Mouse (Mus musculus): ENCODE measurements at regions not wholly inside any gene's neighbourhood (a gene's known extent, or its start where the extent isn't known, plus 50 kb on each side); places are given as distances from the start of the nearest gene placed in this dataset.

DNA sequence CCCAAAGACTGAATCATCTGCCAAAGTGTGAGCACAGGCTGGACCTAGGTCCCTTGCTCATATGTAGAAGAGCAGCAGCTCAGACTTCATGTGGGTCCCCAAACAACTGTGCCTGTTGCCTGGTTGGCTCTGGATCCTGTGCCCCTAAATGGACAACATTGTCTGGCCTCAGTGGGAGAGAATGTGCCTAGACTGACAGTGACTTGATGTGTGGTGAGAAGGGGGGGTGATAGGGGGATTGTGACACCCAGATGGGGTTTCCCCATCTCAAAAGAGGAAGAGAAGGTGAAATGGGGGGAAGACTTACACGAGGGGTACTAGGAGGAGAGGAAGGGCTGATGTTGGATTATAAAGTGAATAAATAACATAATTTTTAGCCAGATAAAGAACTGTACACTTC, 640.2 kb upstream of the B3galt2 start:
- Histone ChIP-seq H3K36me3 (no peaks in the 10 kb centered on the region), H3K9ac (no peak overlapping the region), H3K27me3 (no peaks in the 10 kb centered on the region), H3K4me1 (no peaks in the 10 kb centered on the region), H3K4me2 (no peak overlapping the region), H3K4me3 (replicated peaks) (no peak overlapping the region), H3K27ac (no peak overlapping the region), H3K9me3 (replicated peaks) (no peaks in the 10 kb centered on the region)
- ATAC-seq (replicated peaks; ENCODE audit: low FRiP score) = no peak; the same call in 1 of the 2 replicates
- WGBS = 63% methylated on average over 1 of the region's 1 CpGs

DNA sequence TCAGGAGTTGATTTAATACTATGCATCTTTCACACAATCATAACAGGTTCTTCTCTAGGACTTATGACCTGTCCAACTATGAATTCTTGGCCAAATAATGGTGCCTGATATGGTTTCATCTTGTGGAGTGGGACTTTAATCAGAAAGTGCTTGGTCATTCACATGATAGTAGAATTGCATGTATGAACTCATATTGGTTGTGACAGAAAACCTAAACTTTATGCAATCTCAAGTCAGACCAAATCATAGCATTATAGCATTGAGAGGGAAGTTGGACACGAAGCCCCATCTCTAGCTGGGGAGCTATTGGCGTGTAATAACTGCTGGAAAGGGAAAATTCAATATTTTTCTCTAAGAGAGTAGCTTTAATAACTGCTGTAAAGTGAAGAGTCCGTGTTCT, 639.4 kb upstream of the B3galt2 start:
- Histone ChIP-seq H3K9me3 (replicated peaks) (no peaks in the 10 kb centered on the region), H3K9ac (no peak overlapping the region), H3K36me3 (no peaks in the 10 kb centered on the region), H3K4me1 (no peaks in the 10 kb centered on the region), H3K4me2 (no peak overlapping the region), H3K27me3 (no peaks in the 10 kb centered on the region), H3K27ac (no peak overlapping the region), H3K4me3 (replicated peaks) (no peak overlapping the region)
- WGBS = 83% methylated on average over 3 of the region's 3 CpGs
- no peak for ATAC-seq (replicated peaks; ENCODE audit: low FRiP score)

- Histone ChIP-seq H3K9me3 (replicated peaks) (no peaks in the 10 kb centered on the region), H3K36me3 (no peaks in the 10 kb centered on the region), H3K27ac (no peak overlapping the region), H3K4me3 (replicated peaks) (no peak overlapping the region), H3K27me3 (no peaks in the 10 kb centered on the region), H3K4me1 (no peaks in the 10 kb centered on the region), H3K4me2 (no peak overlapping the region), H3K9ac (no peak overlapping the region)
- no peak for ATAC-seq (replicated peaks; ENCODE audit: low FRiP score)
- 84% methylated on average over 3 of the region's 3 CpGs for WGBS
Measured at GRCm38 (mm10) chr1:143006045-143006444, 634.4 kb upstream of the B3galt2 start.

DNA sequence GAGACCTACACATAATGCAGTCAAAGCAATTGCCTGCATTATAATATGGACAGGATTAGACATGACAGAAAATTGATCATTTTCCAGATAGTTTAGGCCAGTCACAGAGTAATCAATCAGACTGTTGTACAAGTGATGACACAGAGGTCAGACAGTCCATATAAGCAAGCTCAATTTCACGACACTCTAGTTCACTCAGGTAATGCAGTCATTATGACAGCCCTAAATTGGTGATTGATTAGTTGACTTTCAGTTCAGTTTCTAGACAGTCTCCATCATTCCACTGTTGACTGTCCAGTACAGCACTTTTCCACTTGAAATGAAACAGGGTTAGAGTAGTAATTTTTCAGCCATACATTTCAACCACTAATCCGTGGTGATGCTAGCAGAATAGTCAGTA, 620.5 kb upstream of the B3galt2 start:
- Histone ChIP-seq H3K4me3 (replicated peaks) (no peak overlapping the region), H3K9me3 (replicated peaks) (no peaks in the 10 kb centered on the region), H3K27me3 (no peaks in the 10 kb centered on the region), H3K27ac (no peak overlapping the region), H3K9ac (no peak overlapping the region), H3K4me2 (no peak overlapping the region), H3K4me1 (no peaks in the 10 kb centered on the region), H3K36me3 (no peaks in the 10 kb centered on the region)
- 74% methylated on average over 2 of the region's 2 CpGs for WGBS
- ATAC-seq (replicated peaks; ENCODE audit: low FRiP score) = no peak

DNA sequence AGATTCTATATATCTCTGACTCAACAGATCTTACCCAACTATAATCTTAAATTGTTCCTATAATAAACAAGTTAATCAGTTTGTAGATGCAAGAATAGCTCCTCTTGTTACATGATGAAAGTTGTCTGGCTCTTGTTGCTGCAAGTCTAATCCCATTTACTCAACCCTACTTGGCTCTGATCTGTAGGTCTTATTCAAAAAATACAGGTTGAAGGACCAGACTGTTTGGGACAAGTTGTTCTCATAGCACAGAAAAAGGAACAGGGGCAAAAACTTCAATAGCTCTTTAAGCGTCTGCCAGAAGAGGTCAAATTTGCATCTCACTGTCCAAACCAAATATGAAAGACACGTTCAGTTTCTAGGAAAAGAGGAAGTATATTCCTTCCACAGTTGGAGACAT, 587.3 kb upstream of the B3galt2 start:
- Histone ChIP-seq H3K27me3 (no peaks in the 10 kb centered on the region), H3K36me3 (no peaks in the 10 kb centered on the region), H3K9ac (no peak overlapping the region), H3K4me1 (no peaks in the 10 kb centered on the region), H3K4me2 (no peak overlapping the region), H3K9me3 (replicated peaks) (no peaks in the 10 kb centered on the region), H3K27ac (no peak overlapping the region), H3K4me3 (replicated peaks) (no peak overlapping the region)
- ATAC-seq (replicated peaks; ENCODE audit: low FRiP score) = no peak
- WGBS = 81% methylated on average over 2 of the region's 2 CpGs

DNA sequence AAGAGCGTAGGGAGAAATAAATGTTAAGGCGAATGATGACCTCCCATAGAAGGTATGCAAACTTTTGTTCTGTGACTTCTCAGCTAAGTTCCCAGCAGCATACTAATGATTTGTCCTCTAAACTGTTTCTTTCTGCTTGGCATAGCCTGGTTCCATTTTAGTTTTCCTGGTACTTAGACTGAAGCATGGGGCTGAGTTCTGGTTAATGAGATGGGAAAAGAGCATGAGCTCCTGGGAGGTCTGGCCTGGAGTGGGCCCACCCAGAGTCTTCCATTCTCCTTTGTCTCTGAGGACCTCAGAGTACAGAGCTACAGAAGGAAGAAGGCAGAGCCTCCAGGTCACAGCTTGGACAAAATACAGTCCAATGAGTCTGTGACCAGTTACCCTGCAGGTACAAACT, 586.9 kb upstream of the B3galt2 start:
- no peak overlapping the region for H3K27ac ChIP-seq
- 97% methylated on average over 2 of the region's 2 CpGs for WGBS

DNA sequence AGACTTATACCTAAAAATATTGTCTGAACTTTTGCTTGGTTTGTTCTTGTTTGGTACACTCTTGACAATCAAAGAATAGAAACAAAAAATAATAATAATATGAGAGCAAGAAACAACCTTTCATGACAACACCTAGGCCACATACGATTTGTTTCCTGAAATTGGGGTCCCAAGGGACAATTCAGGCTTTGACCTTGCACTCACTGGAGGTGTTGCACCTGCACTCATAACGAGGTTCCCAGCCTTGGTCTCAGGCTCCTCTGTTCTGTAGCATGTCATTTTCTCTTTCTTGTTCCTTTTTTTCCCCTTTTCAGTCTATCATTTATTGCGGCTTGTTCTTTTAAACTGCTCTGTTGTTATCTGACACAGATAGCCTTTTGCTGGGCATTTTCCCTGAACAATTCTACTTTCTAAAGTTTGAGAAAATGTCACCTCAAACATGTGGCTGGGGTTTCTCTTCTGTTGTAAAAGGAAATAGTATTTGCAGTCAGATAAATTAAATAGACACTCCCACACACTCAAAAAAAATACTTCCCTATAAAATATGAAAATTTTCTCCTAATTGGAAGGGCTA, 585.9 kb upstream of the B3galt2 start:
- Histone ChIP-seq H3K27me3 (no peaks in the 10 kb centered on the region), H3K27ac (no peak overlapping the region), H3K4me1 (no peaks in the 10 kb centered on the region), H3K4me3 (replicated peaks) (no peak overlapping the region), H3K36me3 (no peaks in the 10 kb centered on the region), H3K9me3 (replicated peaks) (no peaks in the 10 kb centered on the region), H3K9ac (no peak overlapping the region), H3K4me2 (no peak overlapping the region)
- no peak for ATAC-seq (replicated peaks; ENCODE audit: low FRiP score)
- 64% methylated on average over 3 of the region's 3 CpGs for WGBS

More for the DNA sequence above, 586.9 kb upstream of the B3galt2 start:
- Histone ChIP-seq H3K4me3 (replicated peaks) (no peak overlapping the region), H3K9ac (no peak overlapping the region), H3K36me3 (no peaks in the 10 kb centered on the region), H3K9me3 (replicated peaks) (no peaks in the 10 kb centered on the region), H3K4me2 (no peak overlapping the region), H3K27me3 (no peaks in the 10 kb centered on the region), H3K4me1 (no peaks in the 10 kb centered on the region)
- no peak for ATAC-seq (replicated peaks; ENCODE audit: low FRiP score)

DNA sequence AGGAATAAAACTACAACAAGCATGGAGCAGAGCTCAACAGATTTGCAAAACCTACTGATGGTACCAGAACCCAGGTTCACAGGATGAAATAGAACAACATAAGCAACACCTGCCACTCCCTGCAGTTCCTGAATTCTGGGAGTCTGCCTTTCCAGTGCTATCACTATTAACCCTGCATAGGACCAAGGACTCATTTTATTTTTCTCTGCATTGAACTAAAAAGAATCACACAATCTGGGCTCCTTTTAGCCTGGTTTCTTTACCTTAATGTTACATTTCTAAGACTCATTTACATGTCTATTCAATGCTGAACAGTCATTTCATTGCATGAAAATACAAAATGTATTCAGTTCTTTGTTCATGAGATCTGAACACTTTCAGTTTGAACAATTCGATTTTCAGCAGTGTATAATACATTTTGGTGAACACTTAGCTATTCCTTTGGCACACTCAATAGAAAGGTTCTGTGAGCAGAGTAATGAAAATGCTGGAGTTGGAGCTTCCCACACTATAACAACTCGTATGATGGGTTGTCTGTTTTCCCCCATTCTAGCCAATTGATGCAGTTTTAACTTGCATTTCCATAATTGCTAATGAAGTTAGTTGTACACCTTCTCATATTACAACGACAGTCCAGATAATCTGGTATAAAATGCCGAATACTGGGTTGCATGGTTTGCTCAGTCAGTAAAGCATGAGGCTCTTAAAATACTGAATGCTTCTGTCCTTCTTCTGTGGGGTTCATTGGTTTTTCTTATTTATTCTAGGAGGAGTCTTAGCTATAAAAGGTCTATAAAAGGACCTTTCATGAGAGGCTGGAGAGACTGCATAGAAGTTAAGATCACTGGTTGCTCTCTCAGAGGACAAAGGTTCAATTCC, 579.5 kb upstream of the B3galt2 start:
- Histone ChIP-seq H3K4me3 (replicated peaks) (no peak overlapping the region), H3K27ac (no peak overlapping the region), H3K36me3 (no peaks in the 10 kb centered on the region), H3K4me1 (no peaks in the 10 kb centered on the region), H3K9me3 (replicated peaks) (no peaks in the 10 kb centered on the region), H3K4me2 (no peak overlapping the region), H3K27me3 (no peaks in the 10 kb centered on the region), H3K9ac (no peak overlapping the region)
- 77% methylated on average over 4 of the region's 4 CpGs for WGBS
- ATAC-seq (replicated peaks; ENCODE audit: low FRiP score) = no peak

GRCm38 (mm10) chr1:143065493-143065892, 575.0 kb upstream of the B3galt2 start:
- H3K4me1 ChIP-seq = no peaks in the 10 kb centered on the region
- ATAC-seq (replicated peaks; ENCODE audit: low FRiP score) = no peak
- H3K4me2 ChIP-seq = no peak overlapping the region
- no peak overlapping the region for H3K27ac ChIP-seq
- H3K4me3 ChIP-seq (replicated peaks) = no peak overlapping the region
- H3K27me3 ChIP-seq = no peaks in the 10 kb centered on the region
- no peaks in the 10 kb centered on the region for H3K36me3 ChIP-seq
- no peak overlapping the region for H3K9ac ChIP-seq
- H3K9me3 ChIP-seq (replicated peaks) = no peaks in the 10 kb centered on the region

DNA sequence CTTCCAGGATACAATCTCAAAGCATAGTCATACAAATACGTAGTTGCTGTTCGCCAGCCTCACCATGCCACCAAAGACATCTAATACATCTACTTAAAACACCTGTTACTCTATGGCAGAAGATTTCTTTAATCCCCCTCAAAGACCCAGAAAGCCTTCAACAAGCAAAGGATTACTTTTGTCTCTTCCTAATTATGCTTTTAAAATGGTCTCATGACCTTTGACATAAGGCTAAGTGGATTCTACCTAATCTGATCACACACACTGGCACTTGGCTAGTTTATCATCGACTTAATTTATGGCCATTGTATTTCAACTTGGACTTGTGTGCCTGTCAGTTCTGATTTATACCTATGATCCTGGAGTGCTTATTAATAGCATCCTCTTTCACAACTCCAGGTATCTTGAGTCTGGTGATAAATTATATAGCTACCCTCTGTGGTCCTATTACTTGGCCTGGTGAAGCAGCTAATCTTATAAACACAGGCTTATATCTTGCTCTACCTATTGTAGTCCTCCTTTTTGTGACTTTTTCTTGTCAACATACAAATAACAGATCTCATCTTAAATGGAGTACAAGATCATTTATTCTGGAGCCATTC, 568.6 kb upstream of the B3galt2 start:
- Histone ChIP-seq H3K36me3 (no peaks in the 10 kb centered on the region), H3K4me1 (no peaks in the 10 kb centered on the region), H3K9ac (no peak overlapping the region), H3K27me3 (no peaks in the 10 kb centered on the region), H3K9me3 (replicated peaks) (no peaks in the 10 kb centered on the region), H3K4me3 (replicated peaks) (no peak overlapping the region), H3K4me2 (no peak overlapping the region), H3K27ac (no peak overlapping the region)
- 77% methylated on average over 3 of the region's 3 CpGs for WGBS
- no peak for ATAC-seq (replicated peaks; ENCODE audit: low FRiP score)

DNA sequence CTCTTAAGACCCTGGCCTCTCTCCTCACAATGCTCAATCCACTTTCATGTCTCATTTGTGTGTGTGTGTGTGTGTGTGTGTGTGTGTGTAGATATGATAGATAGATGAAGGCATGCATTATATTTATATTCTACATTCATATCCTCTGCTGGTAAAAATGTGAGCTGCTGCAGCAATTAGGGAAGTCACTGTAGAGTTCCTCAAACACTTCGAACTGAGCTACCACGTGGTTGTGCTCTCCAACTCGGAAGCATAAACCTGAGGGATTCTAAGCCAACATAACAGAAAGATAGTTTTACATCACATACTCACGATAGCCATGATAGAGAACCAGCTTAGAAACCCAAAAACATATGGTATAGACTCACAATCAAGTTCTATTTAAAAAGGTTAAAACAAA, 565.5 kb upstream of the B3galt2 start:
- H3K4me2 ChIP-seq = no peak overlapping the region
- H3K4me1 ChIP-seq = no peaks in the 10 kb centered on the region
- no peak for ATAC-seq (replicated peaks; ENCODE audit: low FRiP score)
- H3K27ac ChIP-seq = no peak overlapping the region
- no peaks in the 10 kb centered on the region for H3K36me3 ChIP-seq
- no peak overlapping the region for H3K9ac ChIP-seq
- 85% methylated on average over 4 of the region's 4 CpGs for WGBS
- no peaks in the 10 kb centered on the region for H3K9me3 ChIP-seq (replicated peaks)
- H3K27me3 ChIP-seq = no peaks in the 10 kb centered on the region
- no peak overlapping the region for H3K4me3 ChIP-seq (replicated peaks)

- 87% methylated on average over 2 of the region's 2 CpGs for WGBS
- Histone ChIP-seq H3K9me3 (replicated peaks) (no peaks in the 10 kb centered on the region), H3K4me3 (replicated peaks) (no peak overlapping the region), H3K27ac (no peak overlapping the region), H3K9ac (no peak overlapping the region), H3K36me3 (no peaks in the 10 kb centered on the region), H3K4me2 (no peak overlapping the region), H3K27me3 (no peaks in the 10 kb centered on the region), H3K4me1 (no peaks in the 10 kb centered on the region)
- no peak for ATAC-seq (replicated peaks; ENCODE audit: low FRiP score)
Measured at GRCm38 (mm10) chr1:143080441-143080840, 560.0 kb upstream of the B3galt2 start.

Measured in kidney, embryonic 15.5 days (tissue).